Mouse (Mus musculus) testis, adult 2 months (tissue): ENCODE measurements around the gene Nectin1.

Experiments used
- CTCF ChIP-seq: fragments of 200-500 bp; IDR thresholded peaks from 2 replicates; pipeline ENCODE4 v1.5.1; 2012; ENCODE audit warnings: low read depth, mild to moderate bottlenecking, inconsistent platforms, low read length, moderate library complexity; ENCODE audit not compliant: control insufficient read depth, insufficient read depth, insufficient replicate concordance
- POLR2A ChIP-seq: fragments of 200-500 bp; IDR thresholded peaks from 2 replicates; pipeline ENCODE4 v1.6.1; 2012; ENCODE audit warnings: low read depth, mild to moderate bottlenecking, inconsistent platforms, low read length, moderate library complexity; ENCODE audit not compliant: control insufficient read depth

DNA sequence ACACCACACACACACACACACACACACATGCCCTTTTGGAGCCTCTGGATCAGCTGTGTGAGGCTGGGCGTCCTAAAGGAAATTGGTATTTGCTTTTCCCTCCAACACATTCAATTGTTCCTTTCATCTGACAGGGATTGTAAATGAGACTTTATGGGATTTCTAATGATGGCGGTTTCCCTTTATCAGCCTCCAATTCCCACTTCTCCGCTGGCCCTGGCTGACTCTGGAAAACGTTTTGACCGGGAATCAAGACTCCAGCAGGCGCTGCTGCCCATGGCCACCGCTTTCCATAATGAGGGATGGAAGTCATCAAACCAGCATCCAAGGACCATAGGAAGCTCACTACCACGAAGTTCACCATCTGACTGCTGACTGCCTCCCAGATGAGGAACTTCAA lies 11.1 kb upstream of the Nectin1 start:
- no peak for TF ChIP-seq CTCF
- TF ChIP-seq POLR2A, result no peak
